Mouse (Mus musculus) stomach, embryonic 16.5 days (tissue): Measurements from ENCODE around the gene Htr2c. TPM values are rescaled to one million over a fixed set of nuclear protein-coding genes. Genes with fewer than 3 reads are reported as not detected.
A peak's percentile ranks its signal among the peaks of the same experiment; 100 is the strongest.

Source experiments
- ATAC-seq: fragments of 200-750 bp; cut with Nextera tagmentation; 2 replicates; pipeline ENCODE4 v1.8.0; 2017; ENCODE audit warnings: moderate number of reproducible peaks, moderate TSS enrichment; ENCODE audit not compliant: insufficient read depth, low FRiP score
- H3K27ac ChIP-seq: fragments of 300-500 bp; sonication (generic); 2 replicates; pipeline ENCODE4 v1.5.1; 2014; ENCODE audit warnings: low read length
- H3K27me3 ChIP-seq: fragments of 300-500 bp; sonication (generic); 2 replicates; pipeline ENCODE4 v1.6.1; 2014; ENCODE audit warnings: low read length, control low read depth, mixed read lengths; ENCODE audit not compliant: control insufficient read depth, insufficient read depth
- H3K36me3 ChIP-seq: fragments of 300-500 bp; sonication (generic); 2 replicates; pipeline ENCODE4 v1.6.1; 2014; ENCODE audit warnings: low read length; ENCODE audit not compliant: control insufficient read depth, insufficient read depth
- H3K4me1 ChIP-seq: fragments of 300-500 bp; sonication (generic); 2 replicates; pipeline ENCODE4 v1.6.1; 2014; ENCODE audit warnings: low read length, control low read depth, mixed read lengths; ENCODE audit not compliant: control insufficient read depth, insufficient read depth
- H3K4me2 ChIP-seq: fragments of 300-500 bp; sonication (generic); 2 replicates; pipeline ENCODE4 v1.6.1; 2014; ENCODE audit warnings: low read depth, low read length, mixed read lengths
- H3K4me3 ChIP-seq: fragments of 300-500 bp; sonication (generic); replicated peaks from 2 replicates; pipeline ENCODE4 v1.5.1; 2014; ENCODE audit warnings: mild to moderate bottlenecking, low read length
- H3K9ac ChIP-seq: fragments of 300-500 bp; sonication (generic); 2 replicates; pipeline ENCODE4 v1.6.1; 2014; ENCODE audit warnings: low read length
- H3K9me3 ChIP-seq: fragments of 300-500 bp; sonication (generic); replicated peaks from 2 replicates; pipeline ENCODE4 v1.6.1; 2016; ENCODE audit warnings: low read length, control low read depth; ENCODE audit not compliant: control insufficient read depth
- WGBS: fragments of 180-500 bp; shearing (Covaris S2); extraction: QIAGEN DNeasy Blood & Tissue Kit; methylation state at CpG from one replicate; pipeline ENCODE4 v1.1.7; 2014; 5-methylcytosine and 5-hydroxymethylcytosine counted together
- polyA plus RNA-seq: library from polyadenylated mRNA; unstranded; fragments of >200 nt; fragmentation: Nextera tagmentation; extraction: Ambion mirVana; gene quantifications from 2 replicates; pipeline ENCODE4 v1.2.1, GENCODE M21; 2015

The Htr2c gene
- 0.12 TPM in 1 of 2 replicates, not detected in the other for polyA plus RNA-seq

- H3K4me3 ChIP-seq = peak within 1 kb of the TSS; percentile 37
- H3K9ac ChIP-seq = no peak within 1 kb of the TSS
- no peak for ATAC-seq
- no peak within 1 kb of the TSS for H3K27ac ChIP-seq
- no peaks in the 10 kb centered on the region for H3K9me3 ChIP-seq
- peaks cover 6% of the 10 kb centered on the region for H3K27me3 ChIP-seq
- no peaks in the 10 kb centered on the region for H3K4me1 ChIP-seq
- peak within 1 kb of the TSS; percentile 51 for H3K4me2 ChIP-seq
- no peaks in the 10 kb centered on the region for H3K36me3 ChIP-seq
- WGBS = 21% methylated on average over 27 of the region's 27 CpGs
Measured at GRCm38 (mm10) chrX:146962258-146962913, at the start of gene Htr2c. Gene Htr2c (plus strand): TSS chrX:146962513.

GRCm38 (mm10) chrX:146928251-146928650, 34.1 kb upstream of the Htr2c start:
- Histone ChIP-seq H3K9me3 (no peaks in the 10 kb centered on the region), H3K36me3 (no peaks in the 10 kb centered on the region), H3K9ac (no peak overlapping the region), H3K4me3 (no peak overlapping the region), H3K27ac (no peak overlapping the region), H3K4me1 (no peaks in the 10 kb centered on the region), H3K27me3 (no peaks in the 10 kb centered on the region), H3K4me2 (no peak overlapping the region)
- ATAC-seq = no peak
- WGBS = 42% methylated on average over 1 of the region's 1 CpGs

- no peak overlapping the region for H3K9ac ChIP-seq
- no peak for ATAC-seq
- H3K4me3 ChIP-seq = no peak overlapping the region
- H3K36me3 ChIP-seq = no peaks in the 10 kb centered on the region
- no peak overlapping the region for H3K4me2 ChIP-seq
- H3K9me3 ChIP-seq = no peaks in the 10 kb centered on the region
- no peaks in the 10 kb centered on the region for H3K4me1 ChIP-seq
- H3K27ac ChIP-seq = no peak overlapping the region
- H3K27me3 ChIP-seq = no peaks in the 10 kb centered on the region
Measured at GRCm38 (mm10) chrX:146936332-146936731, 26.0 kb upstream of the Htr2c start.

GRCm38 (mm10) chrX:146946216-146946886, 16.0 kb upstream of the Htr2c start:
- no peaks in the 10 kb centered on the region for H3K9me3 ChIP-seq
- H3K4me1 ChIP-seq = no peaks in the 10 kb centered on the region
- no peak overlapping the region for H3K9ac ChIP-seq
- H3K4me3 ChIP-seq = no peak overlapping the region
- 69% methylated on average over 2 of the region's 2 CpGs for WGBS
- no peak overlapping the region for H3K27ac ChIP-seq
- ATAC-seq = no peak
- H3K27me3 ChIP-seq = no peaks in the 10 kb centered on the region
- H3K36me3 ChIP-seq = no peaks in the 10 kb centered on the region
- no peak overlapping the region for H3K4me2 ChIP-seq

GRCm38 (mm10) chrX:146946996-146947395, 15.3 kb upstream of the Htr2c start:
- no peak for ATAC-seq

GRCm38 (mm10) chrX:146958608-146959007, 3.7 kb upstream of the Htr2c start:
- Histone ChIP-seq H3K4me3 (no peak overlapping the region), H3K36me3 (no peaks in the 10 kb centered on the region), H3K9ac (no peak overlapping the region), H3K27me3 (peaks cover 6% of the 10 kb centered on the region), H3K9me3 (no peaks in the 10 kb centered on the region), H3K4me2 (no peak overlapping the region), H3K4me1 (no peaks in the 10 kb centered on the region), H3K27ac (no peak overlapping the region)
- 93% methylated on average over 1 of the region's 1 CpGs for WGBS
- no peak for ATAC-seq

More at GRCm38 (mm10) chrX:146946996-146947395, 15.3 kb upstream of the Htr2c start:
- no peak overlapping the region for H3K4me2 ChIP-seq
- no peak overlapping the region for H3K9ac ChIP-seq
- H3K4me3 ChIP-seq = no peak overlapping the region
- H3K9me3 ChIP-seq = no peaks in the 10 kb centered on the region
- H3K36me3 ChIP-seq = no peaks in the 10 kb centered on the region
- no peaks in the 10 kb centered on the region for H3K4me1 ChIP-seq
- H3K27ac ChIP-seq = no peak overlapping the region
- no peaks in the 10 kb centered on the region for H3K27me3 ChIP-seq

GRCm38 (mm10) chrX:146959960-146960359, 2.4 kb upstream of the Htr2c start:
- H3K36me3 ChIP-seq = no peaks in the 10 kb centered on the region
- H3K9ac ChIP-seq = no peak overlapping the region
- WGBS = 26% methylated on average over 10 of the region's 10 CpGs
- H3K27ac ChIP-seq = no peak overlapping the region
- no peak overlapping the region for H3K4me2 ChIP-seq
- H3K27me3 ChIP-seq = peaks cover 6% of the 10 kb centered on the region
- H3K4me1 ChIP-seq = no peaks in the 10 kb centered on the region
- ATAC-seq = no peak
- no peaks in the 10 kb centered on the region for H3K9me3 ChIP-seq
- H3K4me3 ChIP-seq = no peak overlapping the region

GRCm38 (mm10) chrX:146962914-146963547, 718 bp downstream of the Htr2c start:
- no peaks in the 10 kb centered on the region for H3K4me1 ChIP-seq
- H3K4me3 ChIP-seq = peak overlapping the region; percentile 37
- H3K27me3 ChIP-seq = peaks cover 6% of the 10 kb centered on the region
- H3K4me2 ChIP-seq = peak overlapping the region; percentile 51
- H3K36me3 ChIP-seq = no peaks in the 10 kb centered on the region
- no peaks in the 10 kb centered on the region for H3K9me3 ChIP-seq
- no peak for ATAC-seq
- 16% methylated on average over 37 of the region's 37 CpGs for WGBS
- H3K9ac ChIP-seq = no peak overlapping the region
- no peak overlapping the region for H3K27ac ChIP-seq

- no peaks in the 10 kb centered on the region for H3K27me3 ChIP-seq
- no peak overlapping the region for H3K4me3 ChIP-seq
- no peaks in the 10 kb centered on the region for H3K4me1 ChIP-seq
- no peak overlapping the region for H3K27ac ChIP-seq
- H3K4me2 ChIP-seq = no peak overlapping the region
- H3K9ac ChIP-seq = no peak overlapping the region
- 59% methylated on average over 5 of the region's 5 CpGs for WGBS
- no peaks in the 10 kb centered on the region for H3K9me3 ChIP-seq
- H3K36me3 ChIP-seq = no peaks in the 10 kb centered on the region
- ATAC-seq = no peak
Measured at GRCm38 (mm10) chrX:146979931-146980330, 17.6 kb downstream of the Htr2c start.
